13 mouse cellular contexts compared by ENCODE assay signal in the genomic region with DNA sequence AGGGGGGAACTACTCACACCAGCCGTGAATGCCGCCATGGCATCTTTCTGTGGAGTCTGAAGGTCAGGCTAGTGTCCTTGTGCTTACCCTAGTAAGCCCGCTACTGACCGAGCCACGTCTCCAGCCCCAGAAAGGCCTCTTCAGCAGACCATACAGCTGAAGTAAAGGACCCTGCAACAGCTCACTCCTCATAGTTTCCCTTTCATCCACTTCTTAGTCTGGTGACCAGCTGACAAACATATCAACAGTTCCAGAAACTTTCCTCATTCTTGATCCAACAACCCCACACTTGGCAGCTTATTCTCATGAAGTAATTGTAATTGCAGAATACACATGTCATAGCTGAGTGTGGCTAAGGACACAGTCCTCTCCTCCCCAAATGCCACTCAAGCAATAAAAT. TPM values are rescaled to one million over a fixed set of nuclear protein-coding genes. Genes with fewer than 3 reads are reported as not detected.
DNase-seq lines count a peak whose midpoint lies in the region; ATAC-seq and TF ChIP-seq lines count a peak whose summit lies in the region.
"Had no signal": no experiment of that assay in that cellular context is flagged by ENCODE, and none has a peak within 500 bp of the region (broad histone marks: within the 10 kb centered on the region; RNA-seq: fewer than 3 reads in every experiment).

No protein-coding gene starts in this region.

- peak overlapping the region; percentile 71; the same call in 1 of the 2 replicates for H3K27ac ChIP-seq in cerebellum, adult 2 months (ENCODE audit: insufficient read depth, low read length)
- H3K27ac ChIP-seq in layer of hippocampus, adult 2 months, result peak overlapping the region; percentile 75
- peak overlapping the region; percentile 78 for H3K27ac ChIP-seq in heart, embryonic 12.5 days (ENCODE audit: poor library complexity, severe bottlenecking)
- H3K27ac ChIP-seq: hindbrain, embryonic 12.5 days had no signal

- TF ChIP-seq CTCF in cerebellum, adult 2 months (IDR thresholded peaks at IDR 0.05; ENCODE audit: borderline replicate concordance, insufficient read depth, low read depth, low read length), result no peak
- no peak for TF ChIP-seq CTCF in layer of hippocampus, adult 2 months (conservative IDR thresholded peaks at IDR 0.05)

- ATAC-seq in heart, embryonic 12.5 days (ENCODE audit: insufficient number of reproducible peaks, low FRiP score), result no peak
- ATAC-seq in megakaryocyte, adult 5-6 weeks (ENCODE audit: poor library complexity, severe bottlenecking), result no peak

- H3K9me3 ChIP-seq in heart, embryonic 12.5 days (replicated peaks), result no peaks in the 10 kb centered on the region
- H3K9me3 ChIP-seq: hindbrain, embryonic 12.5 days; liver, embryonic 13.5 days had no signal

- WGBS in cerebellum, adult 2 months, result 86% methylated on average over 5 of the region's 5 CpGs
- 49% methylated on average over 5 of the region's 5 CpGs for WGBS in heart, embryonic 12.5 days

- H3K9ac ChIP-seq in heart, embryonic 12.5 days, result no peak overlapping the region
- H3K9ac ChIP-seq: hindbrain, embryonic 12.5 days; liver, embryonic 13.5 days had no signal

- H3K4me3 ChIP-seq in cerebellum, adult 2 months (replicated peaks; ENCODE audit: insufficient read depth, low read depth, low read length), result no peak overlapping the region
- H3K4me3 ChIP-seq in layer of hippocampus, adult 2 months, result no peak overlapping the region
- H3K4me3 ChIP-seq in heart, embryonic 12.5 days, result no peak overlapping the region
- H3K4me3 ChIP-seq: hindbrain, embryonic 12.5 days; liver, embryonic 13.5 days had no signal

- peaks cover 70% of the 10 kb centered on the region for H3K4me1 ChIP-seq in cerebellum, adult 2 months (ENCODE audit: control insufficient read depth, insufficient read depth, low read length)
- peaks cover 62% of the 10 kb centered on the region for H3K4me1 ChIP-seq in heart, embryonic 12.5 days (replicated peaks)
- H3K4me1 ChIP-seq: liver, embryonic 13.5 days had no signal

- H3K4me2 ChIP-seq in heart, embryonic 12.5 days, result no peak overlapping the region
- H3K4me2 ChIP-seq: hindbrain, embryonic 12.5 days; liver, embryonic 13.5 days had no signal

- no peaks in the 10 kb centered on the region for H3K27me3 ChIP-seq in cerebellum, adult 2 months (ENCODE audit: control insufficient read depth, insufficient read depth, low read length)
- H3K27me3 ChIP-seq in heart, embryonic 12.5 days (replicated peaks), result no peaks in the 10 kb centered on the region
- H3K27me3 ChIP-seq: hindbrain, embryonic 12.5 days; liver, embryonic 13.5 days had no signal

- no peak for DNase-seq in cerebellum, adult 2 months
- no peak for DNase-seq in cerebellum, postnatal 10 days
- no peak for DNase-seq in layer of hippocampus, adult 2 months (ENCODE audit: low spot score in 2 of 2)
- no peak for DNase-seq in layer of hippocampus, adult 11-12 months (ENCODE audit: low spot score)
- peak; percentile 60 for DNase-seq in lung, postnatal 36 days
- DNase-seq in thymus, adult 18-20 months, result no peak
- DNase-seq: B cell, adult 2 months; liver, embryonic 13.5 days; midbrain, embryonic 14.5 days had no signal

- no peak for TF ChIP-seq POLR2A in cerebellum, adult 2 months (IDR thresholded peaks at IDR 0.05; ENCODE audit: borderline replicate concordance, insufficient read depth, low read length)

- no peaks in the 10 kb centered on the region for H3K36me3 ChIP-seq in heart, embryonic 12.5 days
- H3K36me3 ChIP-seq: hindbrain, embryonic 12.5 days; liver, embryonic 13.5 days had no signal

RNA-seq across cellular contexts. Expression of a gene that starts 27.0 kb away (rescaled TPM):
- 41.0 and 43.5 TPM in 2 replicates for polyA plus RNA-seq in cerebellum, adult 2 months (2012; rRNA removed)
- total RNA-seq in layer of hippocampus, adult 2 months (2021), result 10 to 100 TPM; 41.4 to 41.7 TPM
- polyA plus RNA-seq in heart, embryonic 12.5 days (2016; fragmentation: Nextera tagmentation; extraction: Ambion mirVana), result 14.3 and 14.7 TPM in 2 replicates
- total RNA-seq in megakaryocyte, adult 5-6 weeks (2015), result 1.4 TPM in 1 of 2 replicates, not detected in the other
- total RNA-seq in megakaryocyte, adult 5-6 weeks (2017), result 0.18 and 1.5 TPM in 2 replicates
- total RNA-seq: neutrophil, adult 5-6 weeks had no signal

Comparison
In these comparisons a context has a peak if more than half of its experiments do, and no peak if none do; other contexts are left out.
1. RNA of a gene that starts 27.0 kb away (total RNA-seq): 41.4 to 41.7 TPM in layer of hippocampus, adult 2 months; 0.18 to 1.5 TPM in megakaryocyte, adult 5-6 weeks; every median in the first group is over 10 times any median in the second.
2. Peak in every context shown above with its lines, with median percentiles within 50 percentile points of each other: H3K27ac ChIP-seq.